Mouse (Mus musculus): ENCODE measurements around the gene Gm45213.

GRCm38 (mm10) chr7:66038730-66039129, 4.7 kb upstream of the Gm45213 start:
- TF ChIP-seq POLR2A (IDR thresholded peaks at IDR 0.05; ENCODE audit: insufficient read length, low read depth) (no peak), TCF12 (IDR thresholded peaks at IDR 0.05; ENCODE audit: insufficient read depth, poor library complexity, severe bottlenecking) (no peak), MAX (IDR thresholded peaks at IDR 0.05; ENCODE audit: low read depth) (no peak), USF1 (IDR thresholded peaks at IDR 0.05; ENCODE audit: low read depth) (no peak), CEBPB (IDR thresholded peaks at IDR 0.05; ENCODE audit: insufficient read depth, poor library complexity, severe bottlenecking) (no peak)

Data from myocyte (in vitro differentiated cells).